Mouse (Mus musculus) cerebellum, adult 8-10 months (tissue): ENCODE results near the gene Mgrn1.
A peak's percentile ranks its signal among the peaks of the same experiment; 100 is the strongest.

Experiments used
- DNase-seq: peaks from one replicate; pipeline ENCODE4 v3.0.0; 2022

The Mgrn1 gene

DNA sequence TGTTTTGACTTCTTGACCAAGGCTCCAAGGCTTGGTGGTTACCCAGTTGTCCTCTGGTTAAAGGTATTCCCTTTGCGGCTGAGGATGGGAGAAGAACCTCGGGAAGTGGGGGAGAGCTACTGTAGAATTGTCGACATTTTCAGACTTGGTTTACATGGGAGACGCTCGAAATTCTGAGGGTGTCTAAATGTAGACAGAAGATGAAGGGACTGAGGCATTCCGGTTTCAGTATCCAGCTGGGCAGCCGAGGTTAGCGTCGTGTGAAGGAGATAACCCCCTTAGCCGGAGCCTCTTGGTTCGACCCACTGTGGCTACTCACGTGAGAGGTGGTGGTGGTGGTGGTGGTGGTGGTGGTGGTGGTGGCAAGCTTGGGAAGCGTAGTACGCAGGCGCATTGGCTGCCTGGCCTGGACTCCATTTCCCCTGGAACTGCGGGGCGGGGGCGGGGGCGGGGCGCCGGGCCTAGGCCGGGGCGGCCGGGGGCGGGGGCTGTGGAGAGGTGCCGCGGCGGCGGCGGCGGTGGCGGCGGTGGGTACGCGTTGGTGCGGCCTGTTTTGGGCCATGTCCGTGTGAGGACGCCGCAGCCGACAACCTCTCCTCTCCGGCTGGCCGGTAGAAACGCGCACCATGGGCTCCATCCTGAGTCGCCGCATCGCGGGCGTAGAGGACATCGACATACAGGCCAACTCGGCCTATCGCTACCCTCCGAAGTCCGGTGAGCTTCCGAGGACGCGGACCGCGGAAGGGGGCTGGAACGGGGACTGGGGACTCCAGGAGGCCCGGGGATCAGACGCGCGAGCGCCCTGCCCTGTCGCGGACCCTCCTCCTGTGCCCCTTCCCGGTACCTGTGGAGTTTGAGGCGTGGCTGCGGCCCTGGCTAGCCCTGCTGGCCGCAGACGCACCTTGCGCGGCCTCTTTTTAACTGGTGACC, at the start of gene Mgrn1:
Gene Mgrn1 (plus strand): TSS at position 490 of the 930 bp plus-strand sequence.
- peak; percentile 83 for DNase-seq

DNA sequence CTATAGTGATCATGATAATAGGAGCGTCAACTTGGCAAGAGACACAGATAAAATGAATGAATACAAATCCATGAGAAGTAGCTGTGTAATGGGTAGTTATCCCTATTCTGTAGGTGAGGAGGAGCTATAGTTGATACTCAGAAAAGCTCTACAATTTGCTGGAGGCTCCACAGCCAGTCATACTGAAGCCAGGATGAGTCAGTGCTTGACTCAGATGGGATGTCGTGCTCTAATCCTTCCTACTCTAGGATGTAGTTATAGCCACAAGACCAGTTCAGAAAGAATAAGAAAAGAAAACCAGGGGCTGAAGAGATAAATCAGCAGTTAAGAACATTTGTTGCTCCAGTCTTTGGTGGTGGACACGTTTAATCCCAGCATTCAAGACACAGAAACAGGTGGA, 48.4 kb upstream of the Mgrn1 start:
- DNase-seq = no peak

DNA sequence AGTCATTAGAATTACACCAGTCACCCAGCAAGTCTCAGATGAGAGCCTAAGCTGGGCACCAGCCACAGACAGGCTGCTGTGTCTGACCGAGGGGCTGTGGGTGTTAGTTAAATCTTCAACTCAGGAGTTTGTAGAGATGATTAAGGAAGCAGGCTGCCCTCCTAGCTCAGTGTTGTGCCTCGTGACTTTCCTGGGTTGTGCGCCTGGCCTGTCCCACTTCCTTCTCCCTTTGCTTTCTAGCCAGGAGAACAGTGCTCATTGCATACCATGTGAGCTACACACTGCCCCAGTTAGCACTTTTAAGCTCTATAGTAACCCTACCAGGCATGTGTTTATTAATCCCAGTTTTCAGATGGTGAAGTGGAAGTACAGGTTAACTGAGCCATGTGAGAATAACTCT, 46.5 kb upstream of the Mgrn1 start:
- DNase-seq = no peak

DNA sequence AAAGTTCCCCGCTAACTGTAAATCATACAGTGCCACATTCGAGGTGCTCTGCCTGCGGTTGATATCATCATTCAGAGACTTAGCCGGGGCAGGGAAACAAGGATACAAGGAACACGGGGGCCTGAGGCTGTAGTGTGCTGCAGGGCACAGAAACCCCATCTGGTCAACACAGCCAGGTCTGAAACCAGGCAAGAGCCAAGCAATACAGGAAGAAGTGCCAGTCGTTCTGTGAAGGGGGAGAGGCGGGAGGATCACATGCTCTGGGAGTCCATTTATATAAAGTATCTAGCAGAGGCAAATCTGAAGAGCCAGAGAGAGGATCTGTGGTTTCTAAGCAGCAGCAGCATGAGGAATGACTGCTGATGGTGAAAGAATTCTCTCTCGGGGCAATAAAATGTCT, 45.8 kb upstream of the Mgrn1 start:
- DNase-seq = no peak

DNA sequence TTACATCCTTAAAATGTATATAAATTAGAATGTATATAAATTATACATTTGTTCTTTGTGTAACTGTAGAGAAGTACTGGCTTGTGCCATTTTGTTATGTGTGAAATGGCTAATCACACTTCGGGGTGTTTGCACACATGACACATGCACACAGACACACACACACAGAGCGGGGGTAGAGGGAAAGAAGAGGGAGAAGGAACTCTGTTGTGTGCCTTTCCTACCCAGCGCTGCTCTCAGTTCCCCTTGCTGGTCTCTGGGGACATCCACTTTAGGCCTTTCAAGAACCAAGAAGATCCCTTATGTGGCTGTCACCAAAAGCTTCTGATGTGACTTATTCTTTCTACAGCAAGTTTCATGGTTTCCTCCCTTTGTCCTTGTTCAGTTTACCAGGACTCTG, 39.0 kb upstream of the Mgrn1 start:
- DNase-seq = no peak

DNA sequence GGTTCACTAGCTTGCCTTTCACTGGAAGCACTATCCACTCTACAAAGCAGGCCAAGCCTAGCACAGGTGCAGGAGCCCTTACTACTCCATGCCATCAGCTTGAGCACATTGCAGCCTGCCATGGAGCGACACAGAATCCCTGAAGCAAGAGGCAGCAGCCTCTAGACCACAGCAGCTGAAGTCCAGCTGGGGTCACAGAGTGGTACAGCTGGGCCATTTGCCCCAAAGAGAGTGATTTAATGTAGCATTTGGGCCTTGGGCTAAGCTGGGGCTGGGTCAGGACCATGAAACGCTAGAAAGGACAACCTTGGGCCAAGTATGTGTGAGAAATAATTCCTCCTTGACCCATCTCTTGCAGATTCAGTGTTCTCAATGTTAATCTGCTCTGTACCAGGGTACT, 38.0 kb upstream of the Mgrn1 start:
- DNase-seq = no peak

DNA sequence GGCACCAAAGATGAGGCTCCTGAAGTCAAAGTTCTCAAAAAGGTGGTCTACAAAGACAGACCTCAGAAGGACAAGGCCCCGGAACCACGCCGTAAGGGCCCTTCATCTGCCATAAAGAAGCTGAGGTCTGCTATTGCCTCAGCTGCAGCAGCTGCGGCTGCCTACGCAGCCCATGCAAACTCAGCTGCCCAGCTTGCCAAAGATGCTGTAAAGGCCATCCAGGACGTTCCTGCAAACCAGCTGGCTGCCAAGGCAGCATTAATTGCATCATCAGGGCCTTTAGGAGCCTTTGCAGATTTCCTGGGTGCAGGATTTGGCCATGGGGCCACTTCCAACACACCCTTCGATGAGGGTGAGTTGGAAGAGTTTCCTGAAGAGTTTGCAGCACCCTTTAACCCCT, 35.7 kb upstream of the Mgrn1 start:
- DNase-seq = no peak

DNA sequence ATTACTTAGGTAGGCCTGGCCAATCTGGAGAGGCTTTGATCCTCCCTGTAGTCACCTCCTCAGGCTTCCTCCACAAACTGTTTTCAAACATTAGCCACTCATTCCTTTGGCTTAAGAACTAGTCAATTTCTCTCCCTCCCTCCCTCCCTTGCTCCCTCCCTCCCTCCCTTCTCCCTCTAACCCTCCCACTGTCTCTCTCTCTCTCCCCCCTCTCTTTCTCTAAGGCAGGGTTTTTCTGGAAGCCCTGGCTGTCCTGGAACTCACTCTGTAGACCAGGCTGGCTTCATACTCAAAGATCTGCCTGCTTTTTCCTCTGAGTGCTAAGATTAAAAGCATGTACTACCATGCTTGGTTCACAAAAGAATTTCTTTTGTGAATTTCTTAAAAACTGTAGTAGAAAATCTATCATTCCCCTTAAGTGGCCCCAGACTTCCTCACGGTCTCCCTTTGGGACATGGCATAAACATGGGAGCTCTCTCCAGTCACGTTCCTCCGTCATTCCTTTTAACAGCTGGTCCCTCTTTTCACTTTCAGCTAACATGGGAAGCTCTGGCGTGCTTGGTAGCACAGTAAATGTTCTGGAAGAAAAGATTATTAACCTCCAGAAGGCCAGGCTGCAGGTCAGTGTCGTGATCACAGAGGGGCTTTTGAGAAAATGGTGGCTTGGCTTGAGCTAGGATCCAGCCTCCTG, 35.0 kb upstream of the Mgrn1 start:
- DNase-seq = no peak

DNA sequence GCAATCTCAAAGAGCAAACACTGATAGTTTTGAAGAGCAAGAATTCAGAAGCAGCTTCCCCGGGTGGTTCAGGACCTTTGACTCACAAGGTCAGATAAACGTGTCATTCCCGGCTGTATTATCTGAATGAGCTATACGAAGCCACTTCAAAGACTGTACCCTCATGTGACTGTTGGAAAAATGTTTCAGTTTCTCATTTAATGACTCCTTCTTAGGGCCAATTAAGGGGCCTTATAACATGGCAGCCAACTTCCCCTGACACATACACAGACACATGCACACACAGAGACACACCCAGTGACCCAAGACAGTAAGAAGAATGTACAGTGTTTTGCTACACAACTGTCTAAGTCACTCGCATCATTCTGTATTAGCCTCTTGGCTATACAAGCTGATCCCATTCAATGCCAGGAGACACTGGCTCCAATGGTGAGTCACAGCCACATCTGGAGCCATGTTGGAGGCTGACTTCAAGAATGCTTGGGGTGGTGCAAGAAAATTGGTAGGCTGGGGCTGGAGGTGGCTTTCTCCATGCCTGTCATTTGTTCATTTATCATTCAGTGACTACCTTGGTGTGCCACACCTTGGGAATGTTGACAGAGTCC, 30.9 kb upstream of the Mgrn1 start:
- no peak for DNase-seq

DNA sequence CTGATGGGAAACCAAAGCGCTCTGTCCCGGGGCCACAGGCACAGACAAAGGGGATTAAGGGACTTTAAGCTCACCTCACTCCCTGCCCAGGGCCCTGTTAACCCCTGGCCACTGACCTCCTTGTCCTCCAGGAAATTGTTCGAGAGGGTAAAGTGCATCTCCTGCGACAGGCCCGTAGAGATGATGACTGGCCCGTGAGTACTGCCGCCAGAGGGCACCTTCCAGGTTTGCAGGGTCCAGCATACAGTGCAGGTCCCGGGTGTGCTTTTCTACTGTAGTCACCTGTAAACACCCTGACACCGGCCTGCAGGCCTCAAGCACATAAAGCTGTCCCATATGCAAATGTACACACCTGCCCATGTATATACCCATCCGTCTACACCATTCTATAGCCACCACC, 24.7 kb upstream of the Mgrn1 start:
- DNase-seq = no peak

DNA sequence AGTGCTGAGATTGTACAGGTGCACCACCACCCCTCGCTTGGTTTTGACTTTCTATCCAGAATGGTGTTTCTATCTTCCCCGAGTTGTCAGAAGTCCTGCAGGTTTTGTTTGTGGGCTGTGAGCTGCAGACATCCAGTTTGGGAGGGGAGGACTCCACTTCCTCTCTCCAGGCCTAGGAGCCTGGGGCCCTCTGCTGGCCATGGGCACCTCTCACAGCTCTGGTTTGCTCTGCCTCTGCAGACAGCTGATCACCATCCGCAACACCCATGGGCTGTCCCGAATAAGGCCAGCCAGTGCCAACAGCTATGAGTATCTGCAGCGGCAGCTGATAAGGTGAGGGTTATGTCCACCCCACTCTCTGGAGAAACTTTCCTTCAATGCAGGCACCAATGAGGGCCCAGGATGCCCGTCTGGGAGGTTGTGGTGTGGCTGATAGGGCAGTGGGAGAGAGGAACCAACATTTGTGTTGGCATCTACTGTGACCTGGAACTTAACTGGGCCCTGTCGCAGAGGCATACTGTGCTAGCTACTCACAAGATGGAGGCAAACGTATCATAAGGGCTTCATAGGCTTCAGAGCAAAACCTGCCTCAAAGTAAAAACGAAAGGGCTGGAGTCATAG, 23.1 kb upstream of the Mgrn1 start:
- DNase-seq = no peak

DNA sequence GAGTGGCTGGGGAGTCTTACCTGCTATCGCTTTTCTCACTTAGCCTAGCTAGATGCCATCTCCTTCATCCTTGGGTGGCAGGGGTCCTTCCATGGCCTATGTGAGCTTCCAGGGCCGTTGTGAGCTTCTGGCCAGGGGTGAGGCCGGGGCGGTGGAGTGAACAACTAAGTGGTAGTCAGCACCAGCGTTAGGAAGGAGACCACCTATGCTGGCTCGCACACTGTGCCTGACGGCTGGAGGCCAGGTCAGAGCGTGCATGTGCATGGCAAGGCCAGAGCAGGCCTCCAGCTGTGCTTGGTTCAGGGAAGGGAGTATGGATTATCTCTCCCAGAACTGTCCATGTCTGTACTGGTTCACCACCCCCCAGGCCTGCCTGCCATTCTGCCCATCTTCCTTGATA, 22.3 kb upstream of the Mgrn1 start:
- DNase-seq = no peak

DNA sequence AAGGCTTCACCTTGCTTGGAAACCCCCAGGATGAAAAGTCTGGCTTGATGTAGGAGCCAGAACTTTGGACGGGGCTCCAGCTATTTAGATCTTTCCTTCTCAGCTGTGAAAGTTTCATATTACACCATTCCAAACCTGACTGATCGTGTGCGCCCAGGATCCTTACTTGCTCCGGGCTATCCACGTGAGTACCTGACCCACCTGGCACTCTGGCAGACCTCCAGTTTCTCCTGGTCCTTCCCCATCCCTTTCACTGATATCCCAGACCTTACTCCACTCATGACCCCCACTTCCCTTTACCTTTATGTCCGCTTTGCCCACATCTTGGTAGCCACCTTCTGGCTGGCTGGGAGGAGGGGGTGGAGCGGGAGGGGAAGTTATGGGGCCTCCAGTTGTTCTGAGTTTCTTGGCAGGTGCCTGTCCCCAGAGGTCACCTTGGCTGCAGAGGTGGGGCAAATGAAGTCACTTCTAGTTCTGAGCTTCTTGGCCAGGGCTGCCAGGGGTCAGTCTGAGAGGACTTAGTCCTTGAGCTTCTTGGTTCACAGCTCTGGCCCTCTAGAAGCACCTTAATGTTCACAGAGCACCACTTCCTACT, 19.9 kb upstream of the Mgrn1 start:
- no peak for DNase-seq

DNA sequence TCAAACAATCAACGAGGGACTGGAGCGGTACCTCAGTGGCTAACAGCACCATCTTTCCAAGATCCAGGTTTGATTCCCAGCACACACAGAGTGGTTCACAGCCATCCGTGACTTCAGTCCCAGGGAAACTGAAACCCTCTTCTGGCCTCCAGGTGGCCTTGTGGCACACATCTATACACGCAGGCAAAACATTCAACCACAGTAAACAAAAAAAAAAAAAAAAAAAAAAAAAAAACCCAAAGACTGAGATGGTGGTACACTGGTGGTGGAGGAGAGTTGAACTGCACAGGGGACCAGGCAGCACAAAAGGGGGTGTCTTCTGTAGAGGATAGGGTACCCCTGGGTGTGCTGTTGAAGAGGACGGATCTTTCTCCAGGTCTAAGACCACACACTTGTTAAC, 15.6 kb upstream of the Mgrn1 start:
- no peak for DNase-seq

DNA sequence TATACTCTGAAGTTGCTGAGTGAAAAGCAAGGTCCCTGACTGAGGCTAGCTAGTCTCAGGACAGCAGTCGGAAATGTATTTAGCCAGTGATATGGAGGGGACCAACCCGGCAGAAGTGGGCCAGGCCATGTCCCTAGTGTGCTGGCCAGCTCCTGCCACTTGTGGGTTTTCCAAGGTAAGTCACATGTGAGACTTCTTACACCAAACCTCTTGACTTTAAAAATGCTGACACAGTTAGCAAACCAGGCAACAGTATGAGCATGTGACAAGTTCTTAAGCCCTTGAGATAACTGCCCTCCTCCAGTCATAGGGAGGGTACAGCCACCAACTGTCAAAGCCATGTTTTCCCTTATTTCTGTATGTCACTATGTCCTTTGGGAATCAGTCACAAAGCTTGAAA, 14.1 kb upstream of the Mgrn1 start:
- DNase-seq = no peak

DNA sequence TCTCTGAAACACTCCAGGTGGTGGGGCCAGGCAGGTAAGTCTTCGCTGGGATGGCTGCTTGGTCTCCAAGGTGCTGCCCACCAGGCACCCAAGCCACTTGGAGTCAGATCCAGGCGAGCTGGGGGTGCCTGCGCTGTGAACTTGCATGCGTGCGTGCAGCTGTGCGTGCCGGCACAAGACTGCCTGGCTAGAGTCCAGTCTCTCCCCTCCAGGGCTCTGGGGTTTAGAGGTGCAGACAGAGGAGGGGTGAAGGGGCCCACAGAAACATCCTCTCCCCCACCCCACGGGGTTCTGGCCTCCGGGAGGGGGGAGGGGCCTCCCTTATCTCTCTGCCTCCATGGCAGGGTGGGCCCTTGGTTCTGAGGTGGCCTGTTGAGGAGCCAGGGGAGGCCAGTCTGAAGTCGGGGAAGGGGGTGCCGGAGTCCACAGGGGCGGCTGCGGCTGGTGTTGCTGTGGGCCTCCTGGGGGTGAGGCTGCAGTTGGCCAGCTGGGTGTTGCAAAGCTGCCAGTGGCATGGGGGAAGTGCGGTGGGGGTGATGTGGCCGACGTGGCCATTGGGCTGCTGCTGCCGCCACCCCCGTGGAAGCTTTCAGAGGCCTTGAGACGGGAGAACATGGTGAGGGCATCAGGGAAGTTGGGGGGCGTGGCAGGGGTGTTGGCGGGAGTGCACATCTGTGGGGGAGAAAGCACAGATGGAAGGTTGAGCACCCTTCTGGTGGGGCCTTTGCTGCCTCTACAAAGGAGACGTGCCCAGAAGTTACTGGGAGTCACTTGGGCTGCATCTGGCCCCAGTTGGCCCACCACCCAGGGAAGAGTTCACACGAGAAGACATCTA, 10.6 kb upstream of the Mgrn1 start:
- no peak for DNase-seq

DNA sequence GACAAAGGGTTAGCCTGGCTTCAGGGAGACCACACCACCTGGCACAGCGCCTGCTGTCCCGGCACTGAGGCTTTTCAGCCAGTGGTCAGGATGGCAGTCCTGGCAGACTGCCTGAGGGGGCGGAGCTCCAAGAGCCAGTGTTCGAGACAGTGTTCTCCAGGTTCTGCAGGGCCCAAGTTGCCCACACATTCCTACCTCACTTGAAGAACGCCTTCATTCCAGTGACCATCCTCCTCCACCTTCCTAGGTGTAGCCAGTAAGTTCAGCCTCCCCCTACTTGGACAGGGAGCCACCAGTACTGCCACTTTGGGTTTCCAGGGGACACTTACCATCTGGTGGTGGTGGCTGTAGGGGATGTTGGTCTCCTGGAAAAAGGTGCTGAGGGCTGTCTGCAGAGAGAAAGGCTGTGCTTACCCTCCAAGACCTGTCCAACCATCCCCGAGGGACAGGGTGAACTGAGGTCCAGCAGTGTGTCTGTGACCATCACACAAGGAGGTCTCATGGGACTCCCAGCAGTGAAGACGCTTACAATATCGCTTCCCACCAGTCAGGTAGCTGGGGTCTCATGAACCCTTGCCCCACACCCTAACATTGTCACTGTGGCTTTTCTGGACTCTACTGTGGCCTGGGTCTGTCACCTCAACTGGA, 9.9 kb upstream of the Mgrn1 start:
- peak; percentile 57 for DNase-seq

DNA sequence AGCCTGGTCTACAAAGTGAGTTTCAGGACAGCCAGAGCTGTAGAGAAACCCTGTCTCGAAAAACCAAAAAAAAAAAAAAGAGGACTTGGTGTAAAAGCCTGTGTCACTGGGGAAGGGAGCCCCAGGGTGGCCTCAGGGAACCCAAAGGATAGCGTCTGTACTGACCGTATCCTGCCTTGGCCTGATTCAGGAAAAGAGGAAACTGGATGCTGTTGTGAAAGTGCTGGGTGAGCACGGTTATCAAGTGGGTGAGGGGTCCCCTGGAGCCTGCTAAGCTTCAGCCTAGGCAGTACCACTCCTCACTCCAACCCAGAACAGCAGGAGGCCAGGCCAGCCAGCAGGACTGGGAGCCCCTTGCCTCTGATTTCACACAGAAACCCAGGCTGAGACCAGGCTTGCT, 8.9 kb upstream of the Mgrn1 start:
- DNase-seq = no peak

DNA sequence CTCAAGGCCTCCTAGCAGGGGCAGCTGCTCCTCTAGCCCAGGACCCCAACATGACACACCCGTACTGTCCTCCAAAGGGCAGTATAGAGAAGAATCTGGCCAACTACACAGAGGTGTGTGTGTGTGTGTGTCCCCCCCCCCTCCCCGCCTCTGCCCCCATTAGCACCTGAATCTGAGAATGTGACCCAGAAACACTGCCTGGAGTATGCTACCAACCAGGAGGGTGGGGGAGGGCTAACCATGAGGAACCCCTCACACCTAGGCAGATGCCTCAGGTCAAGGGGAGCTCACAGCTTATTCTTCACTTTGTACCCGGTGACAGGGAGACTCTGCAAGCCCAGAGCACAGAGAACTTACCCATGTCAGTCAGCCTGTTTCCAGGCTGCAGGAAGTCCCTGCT, 8.3 kb upstream of the Mgrn1 start:
- no peak for DNase-seq

DNA sequence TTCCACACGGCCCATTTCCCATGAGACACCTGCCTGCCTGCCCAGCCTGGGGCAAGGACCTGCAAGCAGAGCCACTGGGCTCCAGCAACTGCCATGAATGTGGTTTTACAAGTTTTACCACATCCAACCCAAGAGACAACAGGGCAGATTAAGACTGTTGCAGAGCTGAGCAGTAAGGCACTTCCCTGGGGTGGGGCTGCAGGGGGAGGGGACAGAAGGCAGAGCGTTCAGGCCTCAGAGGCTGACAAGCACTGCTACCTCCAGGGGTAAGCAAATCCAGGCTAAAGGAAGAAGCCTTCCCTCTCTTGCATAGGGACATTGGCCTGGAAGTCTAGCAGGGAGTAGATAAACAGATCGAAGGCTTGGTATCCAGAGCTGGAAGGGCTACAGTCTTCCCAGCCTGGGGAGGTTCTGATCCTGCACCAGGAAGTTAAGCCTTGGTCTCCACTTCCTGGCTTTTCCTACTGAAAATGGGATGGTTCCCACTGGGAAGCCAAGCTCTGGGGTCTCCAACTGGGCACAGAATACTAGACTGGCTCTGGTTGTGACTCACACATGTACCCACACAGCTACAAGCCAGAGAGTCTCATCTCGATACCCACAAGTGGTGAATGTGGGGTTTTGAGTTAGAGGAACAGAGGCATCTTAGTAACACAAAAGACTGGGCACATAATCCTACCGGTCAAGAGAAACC, 7.7 kb upstream of the Mgrn1 start:
- no peak for DNase-seq

DNA sequence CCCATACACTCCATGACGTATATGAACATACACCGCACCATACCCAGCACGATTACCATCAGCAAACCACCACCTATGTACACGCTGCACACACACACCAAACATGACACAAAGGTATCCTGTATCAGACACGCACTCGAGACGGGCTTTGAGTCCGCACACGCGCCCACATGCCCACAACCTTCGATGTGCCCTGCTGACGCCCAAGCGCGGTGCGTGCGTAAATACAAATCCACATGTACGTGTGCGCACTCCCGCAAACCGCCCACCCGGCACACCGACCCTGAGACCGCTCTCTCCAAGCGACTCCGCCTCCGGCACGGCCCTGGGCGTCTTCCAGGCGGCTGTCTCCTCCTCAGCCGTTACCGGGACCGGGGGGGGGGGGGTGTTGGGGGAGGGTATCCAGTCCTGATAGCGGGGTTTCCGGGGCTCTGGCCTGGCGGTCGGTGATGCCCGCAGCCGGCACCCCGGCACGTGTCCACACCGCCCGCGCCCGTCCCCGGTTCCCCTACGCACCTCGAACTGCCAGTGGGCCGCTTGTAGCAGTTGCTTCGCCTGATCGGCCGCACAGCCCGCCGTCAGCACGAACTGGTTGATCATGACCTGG, 6.8 kb upstream of the Mgrn1 start:
- DNase-seq = no peak
